Mouse (Mus musculus) CH12.LX (cell line): ENCODE data around the gene Ptges3l. TPM values are rescaled to one million over a fixed set of nuclear protein-coding genes. Genes with fewer than 3 reads are reported as not detected.
A peak's percentile ranks its signal among the peaks of the same experiment; 100 is the strongest.

Source experiments
- DNase-seq: peaks from one replicate; pipeline ENCODE4 v3.0.0-alpha.2; 2013; ENCODE audit errors: extremely low read depth
- H3K27ac ChIP-seq: 2 replicates; pipeline ENCODE4 v1.5.1; 2012; ENCODE audit warnings: low read depth, mild to moderate bottlenecking, control low read depth, moderate library complexity; ENCODE audit not compliant: insufficient read depth
- H3K27me3 ChIP-seq: replicated peaks from 2 replicates; pipeline ENCODE3; 2012; ENCODE audit warnings: inconsistent platforms
- H3K36me3 ChIP-seq, 2 experiments: replicated peaks in 1 of 2; 2 replicates each; pipeline versions ENCODE3 to v1.6.1; 2012; ENCODE audit warnings: inconsistent platforms in 1 of 2, low read length in 1 of 2, mild to moderate bottlenecking in 1 of 2, mixed read lengths in 1 of 2, moderate library complexity in 1 of 2; ENCODE audit not compliant: control insufficient read depth in 1 of 2, insufficient read depth in 1 of 2
- H3K4me1 ChIP-seq, 2 experiments: 2 replicates each; pipeline ENCODE4 v1.6.1; 2012; ENCODE audit warnings: inconsistent platforms in 1 of 2, moderate library complexity in 1 of 2; ENCODE audit not compliant: insufficient read depth in 2 of 2, control insufficient read depth in 1 of 2
- H3K4me2 ChIP-seq: 2 replicates; pipeline ENCODE4 v1.6.1; 2012; ENCODE audit warnings: low read depth, mild to moderate bottlenecking, control low read depth; ENCODE audit not compliant: poor library complexity, insufficient read depth, severe bottlenecking
- H3K4me3 ChIP-seq, 3 experiments: fragments of 150-350 bp in 1 of 3; sonication (generic) in 1 of 3; replicated peaks in 1 of 3; 2 replicates each; pipeline versions ENCODE3 to v1.5.1; 2011 to 2012; ENCODE audit warnings: low read depth in 2 of 3, low read length in 2 of 3, mild to moderate bottlenecking in 2 of 3, moderate library complexity in 2 of 3, control low read depth in 1 of 3, improper control_type of control experiment in 1 of 3, inconsistent platforms in 1 of 3, mixed read lengths in 1 of 3; ENCODE audit not compliant: poor library complexity in 1 of 3
- H3K79me2 ChIP-seq: replicated peaks from 2 replicates; pipeline ENCODE4 v1.6.1; 2012; ENCODE audit warnings: mild to moderate bottlenecking, moderate library complexity; ENCODE audit not compliant: control insufficient read depth, poor library complexity, insufficient read depth, severe bottlenecking; ENCODE audit errors: extremely low read depth
- H3K9ac ChIP-seq: 2 replicates; pipeline ENCODE4 v1.6.1; 2012; ENCODE audit warnings: low read depth, mild to moderate bottlenecking, control low read depth, moderate library complexity; ENCODE audit not compliant: insufficient read depth
- H3K9me3 ChIP-seq: replicated peaks from 2 replicates; pipeline ENCODE3; 2012; ENCODE audit warnings: low read length, inconsistent platforms, mixed read lengths
- BHLHE40 ChIP-seq: IDR thresholded peaks from 2 replicates; pipeline ENCODE4 v1.6.1; 2011; ENCODE audit warnings: mild to moderate bottlenecking, low read depth, low read length, improper control_type of control experiment
- CHD2 ChIP-seq: IDR thresholded peaks from 2 replicates; pipeline ENCODE4 v1.6.1; 2011; ENCODE audit warnings: low read length, improper control_type of control experiment
- CTCF ChIP-seq, 2 experiments: IDR thresholded peaks in 1 of 2; conservative IDR thresholded peaks in 1 of 2; 2 replicates each; pipeline ENCODE4 v1.5.1; 2011 to 2012; ENCODE audit warnings: low read depth in 2 of 2, low read length in 2 of 2, improper control_type of control experiment in 1 of 2, inconsistent platforms in 1 of 2, mild to moderate bottlenecking in 1 of 2, moderate library complexity in 1 of 2
- E2F4 ChIP-seq: IDR thresholded peaks from 2 replicates; pipeline ENCODE4 v1.6.1; 2011; ENCODE audit warnings: low read depth, low read length, improper control_type of control experiment; ENCODE audit not compliant: insufficient replicate concordance
- ELF1 ChIP-seq: IDR thresholded peaks from 2 replicates; pipeline ENCODE4 v1.6.1; 2014; ENCODE audit warnings: low read depth, mild to moderate bottlenecking, inconsistent platforms, low read length, improper control_type of control experiment
- HCFC1 ChIP-seq: IDR thresholded peaks from 2 replicates; pipeline ENCODE4 v1.6.1; 2012; ENCODE audit warnings: low read depth, mild to moderate bottlenecking, inconsistent platforms, low read length, improper control_type of control experiment
- JUN ChIP-seq: IDR thresholded peaks from 2 replicates; pipeline ENCODE4 v1.6.1; 2011; ENCODE audit warnings: low read depth, mild to moderate bottlenecking, low read length, improper control_type of control experiment, moderate library complexity; ENCODE audit not compliant: insufficient read depth
- JUND ChIP-seq: conservative IDR thresholded peaks from 2 replicates; pipeline ENCODE4 v1.6.1; 2011; ENCODE audit warnings: low read depth, low read length, improper control_type of control experiment
- KAT2A ChIP-seq: IDR thresholded peaks from 2 replicates; pipeline ENCODE4 v1.6.1; 2012; ENCODE audit warnings: low read length, improper control_type of control experiment, inconsistent platforms; ENCODE audit not compliant: insufficient replicate concordance
- MAX ChIP-seq: IDR thresholded peaks from 2 replicates; pipeline ENCODE4 v1.6.1; 2011; ENCODE audit warnings: low read length, improper control_type of control experiment
- MAZ ChIP-seq: IDR thresholded peaks from 2 replicates; pipeline ENCODE4 v1.6.1; 2012; ENCODE audit warnings: low read depth, mild to moderate bottlenecking, inconsistent platforms, low read length, improper control_type of control experiment, moderate library complexity
- MEF2A ChIP-seq: IDR thresholded peaks from 2 replicates; pipeline ENCODE4 v1.6.1; 2014; ENCODE audit warnings: low read depth, mild to moderate bottlenecking, inconsistent platforms, low read length, improper control_type of control experiment, borderline replicate concordance
- MXI1 ChIP-seq: IDR thresholded peaks from 2 replicates; pipeline ENCODE4 v1.6.1; 2011; ENCODE audit warnings: mild to moderate bottlenecking, low read depth, low read length, improper control_type of control experiment
- MYC ChIP-seq: IDR thresholded peaks from 2 replicates; pipeline ENCODE4 v1.6.1; 2011; ENCODE audit warnings: low read depth, mild to moderate bottlenecking, improper control_type of control experiment, low read length
- NELFE ChIP-seq: IDR thresholded peaks from 2 replicates; pipeline ENCODE4 v1.6.1; 2011; ENCODE audit warnings: low read depth, low read length, improper control_type of control experiment
- NRF1 ChIP-seq: IDR thresholded peaks from 2 replicates; pipeline ENCODE4 v1.6.1; 2014; ENCODE audit warnings: low read depth, mild to moderate bottlenecking, inconsistent platforms, low read length, improper control_type of control experiment, moderate library complexity
- PAX5 ChIP-seq: IDR thresholded peaks from 2 replicates; pipeline ENCODE4 v1.6.1; 2012; ENCODE audit warnings: low read length, inconsistent platforms, mixed read lengths
- POLR2A ChIP-seq: IDR thresholded peaks from 2 replicates; pipeline ENCODE4 v1.6.1; 2011; ENCODE audit warnings: low read depth, mild to moderate bottlenecking, improper control_type of control experiment, low read length
- RAD21 ChIP-seq: IDR thresholded peaks from 2 replicates; pipeline ENCODE4 v1.6.1; 2011; ENCODE audit warnings: low read depth, mild to moderate bottlenecking, low read length, improper control_type of control experiment, moderate library complexity
- RCOR1 ChIP-seq: conservative IDR thresholded peaks from 2 replicates; pipeline ENCODE4 v1.6.1; 2012; ENCODE audit warnings: low read depth, mild to moderate bottlenecking, inconsistent platforms, low read length, improper control_type of control experiment
- SIN3A ChIP-seq: IDR thresholded peaks from 2 replicates; pipeline ENCODE4 v1.6.1; 2012; ENCODE audit warnings: low read length, improper control_type of control experiment, inconsistent platforms
- SMC3 ChIP-seq: IDR thresholded peaks from 2 replicates; pipeline ENCODE4 v1.6.1; 2011; ENCODE audit warnings: low read depth, low read length, improper control_type of control experiment
- TBP ChIP-seq: conservative IDR thresholded peaks from 2 replicates; pipeline ENCODE4 v1.6.1; 2011; ENCODE audit warnings: low read depth, low read length, improper control_type of control experiment
- TCF12 ChIP-seq: IDR thresholded peaks from 2 replicates; pipeline ENCODE4 v1.6.1; 2014; ENCODE audit warnings: low read depth, mild to moderate bottlenecking, inconsistent platforms, low read length, improper control_type of control experiment
- UBTF ChIP-seq: IDR thresholded peaks from 2 replicates; pipeline ENCODE4 v1.6.1; 2012; ENCODE audit warnings: low read depth, mild to moderate bottlenecking, inconsistent platforms, low read length, improper control_type of control experiment, moderate library complexity
- USF2 ChIP-seq: conservative IDR thresholded peaks from 2 replicates; pipeline ENCODE4 v1.6.1; 2011; ENCODE audit warnings: low read depth, low read length, improper control_type of control experiment
- ZKSCAN1 ChIP-seq: IDR thresholded peaks from 2 replicates; pipeline ENCODE4 v1.6.1; 2012; ENCODE audit warnings: low read depth, inconsistent platforms, low read length, improper control_type of control experiment, borderline replicate concordance
- ZNF384 ChIP-seq: IDR thresholded peaks from 2 replicates; pipeline ENCODE4 v1.6.1; 2012; ENCODE audit warnings: low read depth, low read length, improper control_type of control experiment, inconsistent platforms
- dilution Hi-C: fragments of 300-500 bp; cut with MboI; formaldehyde crosslinking; loops from 2 replicates; pipeline ENCODE4 v1.14.3; 2020; ENCODE audit warnings: low sequenced_read_pairs; ENCODE audit not compliant: extremely low pct_unique_long_range_greater_than_20kb, extremely low pct_ligation_motif_present
- in situ Hi-C: fragments of 300-500 bp; cut with MboI; formaldehyde crosslinking; loops from 3 replicates; pipeline ENCODE4 v1.14.3; 2019; ENCODE audit warnings: low sequenced_read_pairs, low pct_ligation_motif_present, low pct_unique_long_range_greater_than_20kb, mixed read lengths
- polyA plus RNA-seq: library from polyadenylated mRNA; unstranded; fragments of >175 nt; gene quantifications from 2 replicates; pipeline ENCODE4 v1.2.1, GENCODE M21; 2012; ENCODE audit warnings: low read depth; ENCODE audit not compliant: insufficient read length
- total RNA-seq, 2 experiments: library from RNA; depleted of rRNA; stranded (reverse); fragments of 300-350 nt in 1 of 2; fragments of >200 nt in 1 of 2; gene quantifications; 2 replicates each; pipeline ENCODE4 v1.2.3; 2012 to 2014

The Ptges3l gene
- total RNA-seq (2012; rRNA removed) (2.3 and 2.4 TPM in 2 replicates), total RNA-seq (2014; rRNA removed) (1.9 and 2.3 TPM in 2 replicates), polyA plus RNA-seq (2.2 and 3.0 TPM in 2 replicates)

- TF ChIP-seq TCF12 (peak; percentile 85), MXI1 (peak; percentile 98), PAX5 (no peak), UBTF (peak; percentile 92), BHLHE40 (peak; percentile 42; the same call in 1 of the 2 replicates), TBP (peak; percentile 46; the same call in 1 of the 2 replicates), SIN3A (peak; percentile 95; the same call in 1 of the 2 replicates), HCFC1 (peak; percentile 76), SMC3 (no peak), NELFE (peak; percentile 56), CTCF (conservative IDR thresholded peaks at IDR 0.05 in 1 of 2, IDR thresholded peaks at IDR 0.05 in 1 of 2; ENCODE audit: low read depth in 2 of 2, low read length in 2 of 2) (peak in 1 of 2 experiments; percentile 36; a peak in 2 of 4 replicates), MEF2A (no peak), JUN (no peak), MAX (no peak), NRF1 (peak; percentile 64), ELF1 (peak; percentile 99), POLR2A (peak; percentile 83)
- H3K36me3 ChIP-seq: peaks cover 4 to 26% of the 10 kb centered on the region in 2 experiments
- H3K27ac ChIP-seq: peak within 1 kb of the TSS; percentile 29
- peak within 1 kb of the TSS; percentile 78 to 92 (median 80) for H3K4me3 ChIP-seq
- no peaks in the 10 kb centered on the region for H3K27me3 ChIP-seq
- H3K9me3 ChIP-seq: peaks cover under 1% of the 10 kb centered on the region
- H3K4me2 ChIP-seq: peak within 1 kb of the TSS; percentile 87
- H3K4me1 ChIP-seq: peaks cover 11 to 35% of the 10 kb centered on the region in 2 experiments
- H3K79me2 ChIP-seq: peaks cover 7% of the 10 kb centered on the region
- dilution Hi-C loops: no loop called here
- in situ Hi-C loops: no loop called here
- peak within 1 kb of the TSS; percentile 60 for H3K9ac ChIP-seq
- DNase-seq: peak; percentile 99
These were observed at the start of gene Ptges3l, which contains the start of gene Rundc1 for GRCm38 (mm10) chr11:101424925-101425813. Gene Ptges3l, minus strand, starts transcription at chr11:101425333. Gene Rundc1, plus strand, starts transcription at chr11:101425085.

- Histone ChIP-seq H3K4me1 (peaks cover 11 to 22% of the 10 kb centered on the region in 2 experiments), H3K36me3 (no peaks in the 10 kb centered on the region), H3K27me3 (peaks cover 10% of the 10 kb centered on the region), H3K27ac (no peak overlapping the region), H3K9ac (no peak overlapping the region), H3K4me3 (no peak overlapping the region), H3K79me2 (no peaks in the 10 kb centered on the region), H3K4me2 (no peak overlapping the region), H3K9me3 (no peaks in the 10 kb centered on the region)
- no peak for TF ChIP-seq POLR2A
- TF ChIP-seq RAD21: no peak
- TF ChIP-seq HCFC1: no peak
- TF ChIP-seq MYC: no peak
- TF ChIP-seq RCOR1: no peak
- no peak for TF ChIP-seq SMC3
- TF ChIP-seq KAT2A: no peak
- TF ChIP-seq USF2: no peak
- TF ChIP-seq ZKSCAN1: no peak
- no peak for TF ChIP-seq MAZ
- no peak for TF ChIP-seq ZNF384
- no peak for TF ChIP-seq NELFE
- TF ChIP-seq CHD2: no peak
- no peak for TF ChIP-seq BHLHE40
- no peak for TF ChIP-seq E2F4
- no peak for TF ChIP-seq PAX5
- no peak for TF ChIP-seq JUND
- no peak for TF ChIP-seq CTCF (conservative IDR thresholded peaks at IDR 0.05 in 1 of 2, IDR thresholded peaks at IDR 0.05 in 1 of 2; ENCODE audit: low read depth in 2 of 2, low read length in 2 of 2)
- in situ Hi-C loops: no loop called here
- DNase-seq: no peak
- dilution Hi-C loops: no loop called here
These were observed 49.2 kb upstream of the Ptges3l start for GRCm38 (mm10) chr11:101474298-101474697.
